Mouse (Mus musculus) left cerebral cortex, adult 18-20 months (tissue): ENCODE measurements around the gene Ikbkg. TPM values are rescaled to one million over a fixed set of nuclear protein-coding genes. Genes with fewer than 3 reads are reported as not detected.
"Not testable (repeated sequence)": the region's sequence is repeated elsewhere in the genome, so short reads cannot be mapped to it uniquely, and the experiment has no call there.

Experiments
- DNase-seq, 2 experiments: peaks; one replicate each; pipeline ENCODE4 v3.0.0; 2021 to 2022; ENCODE audit warnings: low spot score in 2 of 2, mixed read lengths in 1 of 2
- total RNA-seq, 2 experiments: library from RNA; stranded (reverse); gene quantifications; 2 replicates each; pipeline ENCODE4 v1.2.3; 2021

Gene Ikbkg
- total RNA-seq, 2 experiments from 2014 or later, result 41.3 to 45.7 TPM

GRCm38 (mm10) chrX:74429290-74429821 is 36.3 kb downstream of the Ikbkg start:
- peak; percentile 64 to 72 for DNase-seq

GRCm38 (mm10) chrX:74451157-74451912 is 58.2 kb downstream of the Ikbkg start:
- DNase-seq, result no peak

GRCm38 (mm10) chrX:74452773-74453172 is 59.7 kb downstream of the Ikbkg start:
- DNase-seq, result no peak

- not testable (repeated sequence) for DNase-seq
Measured at GRCm38 (mm10) chrX:74481349-74481885, 88.3 kb downstream of the Ikbkg start, which contains the start of gene Gm6880. TSS of gene Gm6880 (minus strand) at chrX:74481399.

- DNase-seq, result no peak
Measured at GRCm38 (mm10) chrX:74497131-74497530, 104.0 kb downstream of the Ikbkg start.

Other genes starting within 250 kb of the Ikbkg start
- not detected for gene Tex28, start 225.5 kb upstream of the Ikbkg start, total RNA-seq
- gene Tktl1, start 216.0 kb upstream of the Ikbkg start, total RNA-seq, result not detected
- gene Flna, start 143.5 kb upstream of the Ikbkg start, total RNA-seq, result 10 to 100 TPM; 44.0 to 49.5 TPM
- gene Emd, start 138.6 kb upstream of the Ikbkg start, total RNA-seq, result 10 to 100 TPM; 35.3 to 39.6 TPM
- gene Rpl10, start 122.5 kb upstream of the Ikbkg start, total RNA-seq, result 100 to 1,000 TPM; 188 to 216 TPM
- 10 to 100 TPM; 60.4 to 62.5 TPM for gene Taz, start 111.4 kb upstream of the Ikbkg start, total RNA-seq
- gene Dnase1l1, start 111.0 kb upstream of the Ikbkg start, total RNA-seq, result 1 to 10 TPM; 3.0 to 3.3 TPM
- 100 to 1,000 TPM; 353 to 362 TPM for gene Atp6ap1, start 96.2 kb upstream of the Ikbkg start, total RNA-seq
- 100 to 1,000 TPM; 611 to 641 TPM for gene Gdi1, start 88.3 kb upstream of the Ikbkg start, total RNA-seq
- gene Fam50a, start 80.3 kb upstream of the Ikbkg start, total RNA-seq, result 10 to 100 TPM; 26.5 to 26.8 TPM
- gene Plxna3, start 64.2 kb upstream of the Ikbkg start, total RNA-seq, result 10 to 100 TPM; 22.7 to 24.6 TPM
- 10 to 100 TPM; 20.5 to 23.9 TPM for gene Lage3, start 39.7 kb upstream of the Ikbkg start, total RNA-seq
- gene Ubl4a, start 20.1 kb upstream of the Ikbkg start, total RNA-seq, result 10 to 100 TPM; 68.3 to 71.6 TPM
- 1 to 10 TPM; 2.7 to 3.4 TPM for gene Slc10a3, start 19.9 kb upstream of the Ikbkg start, total RNA-seq
- gene Fam3a, start within 50 bp of the Ikbkg start, total RNA-seq, result 10 to 100 TPM; 18.2 to 19.7 TPM
- 10 to 100 TPM; 28.3 to 37.7 TPM for gene G6pdx, start 35.9 kb downstream of the Ikbkg start, total RNA-seq
- not detected for gene Gm6880, start 88.1 kb downstream of the Ikbkg start, total RNA-seq
- gene Olfr1326-ps1, start 181.6 kb downstream of the Ikbkg start, total RNA-seq, result not detected
- gene Olfr1325, start 199.4 kb downstream of the Ikbkg start, total RNA-seq, result not detected